Mouse (Mus musculus): ENCODE results near the gene Thada.
A peak's percentile ranks its signal among the peaks of the same experiment; 100 is the strongest.

Thada gene

DNA sequence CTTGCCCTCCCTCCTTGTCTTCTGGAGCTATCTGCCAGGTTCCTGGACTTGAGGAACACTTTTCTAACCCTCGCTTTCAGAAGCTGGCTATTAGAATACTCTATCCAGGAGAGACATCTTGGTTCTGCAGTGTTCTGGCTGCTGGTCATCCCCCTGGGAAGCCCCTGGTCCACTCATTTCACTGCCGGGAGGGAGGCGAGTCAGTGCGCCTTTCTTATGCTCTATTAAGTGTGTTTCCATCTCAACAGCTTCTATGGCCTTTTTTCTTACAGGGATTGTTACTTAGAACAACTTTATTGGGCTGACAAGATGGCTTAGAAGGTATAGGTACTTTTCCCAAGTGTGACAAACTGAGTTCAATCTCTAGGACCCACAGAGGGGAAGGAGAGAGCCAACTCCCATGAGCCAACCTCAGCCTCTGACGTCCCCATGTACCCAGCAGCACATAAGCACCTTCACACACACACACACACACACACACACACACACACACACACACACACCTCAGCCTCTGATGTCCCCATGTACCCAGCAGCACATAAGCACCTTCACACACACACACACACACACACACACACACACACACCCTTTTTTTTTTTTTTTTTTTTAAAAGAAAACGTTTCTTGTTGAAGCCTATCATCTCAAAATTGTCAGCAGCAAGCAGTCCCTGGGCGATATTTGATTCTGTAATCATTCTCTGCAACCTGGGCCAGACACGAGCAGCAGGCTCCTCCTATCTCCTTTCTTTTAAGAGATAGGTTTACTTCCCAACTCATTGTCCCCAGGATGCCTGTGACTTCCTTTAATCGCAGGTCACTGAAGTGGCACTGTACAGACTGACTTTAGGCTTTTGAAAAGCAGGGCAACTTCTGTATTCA is 113.9 kb downstream of the Thada start:
- DNase-seq (ENCODE audit: extremely low read depth, insufficient read length, low spot score) = no peak

DNA sequence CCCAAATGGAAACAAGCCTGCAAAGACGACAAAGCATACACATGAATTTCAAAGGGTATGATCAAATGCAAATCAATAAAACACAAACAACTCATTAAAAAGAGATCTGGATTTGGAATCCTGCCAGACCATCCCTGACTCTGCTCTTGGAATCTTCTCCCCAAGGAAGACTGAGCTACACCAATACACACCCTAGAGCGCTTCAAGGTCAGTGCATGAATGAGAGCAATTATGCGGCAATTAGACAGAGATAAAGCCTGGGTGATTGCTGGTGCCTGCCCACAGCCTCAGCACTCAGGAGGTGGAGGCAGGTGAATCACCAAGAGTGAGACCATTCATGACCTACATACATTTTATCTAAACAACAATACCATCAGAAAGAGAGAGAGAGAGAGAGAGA is 114.7 kb downstream of the Thada start:
- DNase-seq (ENCODE audit: extremely low read depth, insufficient read length, low spot score) = no peak

DNA sequence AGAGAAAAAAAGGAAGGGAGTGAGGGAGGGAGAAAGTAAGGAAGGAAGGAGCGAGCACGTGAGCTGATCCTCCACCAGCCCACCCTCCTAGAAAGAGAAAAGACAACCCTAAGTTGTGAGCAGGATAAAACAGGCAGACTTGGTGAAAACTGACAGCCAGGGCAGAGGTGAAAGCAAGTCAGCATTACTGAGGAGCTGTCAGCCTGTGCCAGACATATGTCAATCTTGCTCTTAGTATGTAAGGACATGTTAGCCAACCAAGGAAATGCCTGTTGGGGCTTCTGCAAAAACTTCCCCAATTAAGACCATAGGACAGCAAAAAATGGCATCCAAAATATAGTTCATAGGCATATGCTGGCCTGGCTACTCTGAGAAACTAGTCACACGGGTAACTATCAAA is 117.1 kb downstream of the Thada start:
- no peak for DNase-seq (ENCODE audit: extremely low read depth, insufficient read length, low spot score)

DNA sequence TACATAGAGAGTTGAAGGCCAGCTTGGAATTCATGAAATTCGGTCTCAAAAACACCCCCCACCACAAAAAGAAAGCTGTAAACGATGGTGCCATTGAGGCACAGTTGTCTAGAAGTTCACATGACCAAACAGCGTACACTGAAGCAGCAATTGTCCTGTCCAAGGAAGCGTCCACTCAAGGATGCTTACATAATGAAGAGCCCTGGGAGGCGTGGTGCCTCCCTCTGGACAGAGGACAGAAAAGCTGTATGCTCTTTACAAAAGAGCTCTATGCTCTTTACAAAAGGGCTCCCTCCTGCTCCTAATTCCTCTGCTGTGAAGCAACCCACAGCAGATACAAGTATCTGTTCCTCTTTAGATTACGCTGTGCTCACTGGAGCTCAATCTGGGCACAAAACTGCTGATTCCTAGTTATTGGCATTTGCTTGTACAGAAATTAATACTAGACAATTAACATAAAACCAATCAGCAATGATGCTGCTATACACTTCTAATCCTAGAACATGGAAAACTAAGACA is 123.6 kb downstream of the Thada start:
- DNase-seq (ENCODE audit: extremely low read depth, insufficient read length, low spot score) = no peak

DNA sequence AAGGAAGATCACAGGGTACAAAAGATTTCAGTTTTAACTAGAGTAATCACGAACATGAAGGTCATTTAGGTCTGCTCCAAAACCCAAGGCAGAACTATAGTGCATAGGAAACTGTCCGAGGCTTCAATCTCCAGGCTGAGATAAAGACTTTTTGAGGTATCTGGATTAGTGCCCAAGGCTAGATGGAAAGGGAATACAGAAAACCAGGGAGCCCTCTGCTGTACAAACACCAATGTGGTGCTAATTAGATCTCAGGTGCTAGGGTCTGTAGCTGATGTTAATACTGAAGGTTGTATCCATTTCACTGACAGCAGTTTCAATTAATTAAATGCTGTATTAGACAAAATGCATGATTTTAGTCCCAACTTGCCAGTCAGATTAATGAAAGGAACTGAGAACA is 124.3 kb downstream of the Thada start:
- DNase-seq (ENCODE audit: extremely low read depth, insufficient read length, low spot score) = no peak

DNA sequence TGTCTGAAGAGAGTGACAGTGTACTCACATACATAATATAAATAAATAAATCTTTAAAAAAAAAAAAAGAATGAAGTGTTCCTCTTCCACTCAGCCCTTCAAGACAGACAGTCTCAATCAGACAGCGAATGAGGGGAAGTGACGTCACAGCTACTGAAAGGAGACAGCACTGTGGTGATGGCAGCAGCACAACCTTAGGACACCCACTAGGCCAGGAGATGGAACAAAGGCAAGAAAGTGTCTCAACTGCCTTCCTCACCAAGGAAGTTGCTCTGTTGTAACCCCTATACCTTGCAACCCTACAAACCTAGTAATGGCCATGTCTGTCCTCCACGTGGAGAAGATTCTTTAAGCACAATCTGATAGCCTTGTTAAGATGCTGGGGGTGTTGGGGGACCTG is 125.4 kb downstream of the Thada start:
- DNase-seq (ENCODE audit: extremely low read depth, insufficient read length, low spot score) = no peak

DNA sequence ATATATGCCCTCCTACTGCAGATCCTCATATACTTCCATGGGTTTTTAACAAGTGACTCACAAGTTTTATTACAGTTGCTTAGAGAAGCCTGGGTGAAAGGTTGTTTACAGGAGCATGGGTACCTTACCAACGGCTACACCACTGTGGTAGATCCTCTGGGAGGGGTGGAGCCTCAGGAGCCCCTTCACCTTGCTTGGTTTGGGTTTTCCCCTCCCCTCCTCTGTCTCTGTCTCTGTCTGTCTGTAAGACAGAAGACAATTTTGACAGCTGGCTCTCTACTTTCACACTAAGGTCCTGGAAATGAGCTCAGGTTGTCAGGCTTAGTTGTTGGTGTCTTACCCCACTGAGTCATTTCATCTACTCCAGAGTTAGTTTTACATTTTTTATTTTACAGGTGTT is 130.0 kb downstream of the Thada start:
- no peak for DNase-seq (ENCODE audit: extremely low read depth, insufficient read length, low spot score)

DNA sequence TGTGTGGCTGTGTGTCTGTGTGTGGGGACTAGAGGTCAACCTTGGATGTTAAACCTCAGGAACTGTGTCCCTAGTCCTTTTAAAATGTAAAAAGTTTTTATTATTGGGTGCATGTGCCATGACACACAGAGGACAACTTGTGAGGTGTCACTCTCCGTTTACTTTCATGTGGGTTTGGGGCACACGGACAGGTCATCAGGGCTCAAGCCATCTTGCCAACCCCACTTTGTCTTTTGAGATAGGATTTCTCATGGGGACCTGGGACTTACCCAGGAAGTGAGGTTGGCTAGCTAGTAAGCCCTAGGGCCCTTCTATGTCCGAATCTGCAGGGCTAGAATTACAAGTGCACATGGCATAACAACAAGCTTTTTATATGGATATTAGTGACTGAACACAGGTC is 130.9 kb downstream of the Thada start:
- no peak for DNase-seq (ENCODE audit: extremely low read depth, insufficient read length, low spot score)

DNA sequence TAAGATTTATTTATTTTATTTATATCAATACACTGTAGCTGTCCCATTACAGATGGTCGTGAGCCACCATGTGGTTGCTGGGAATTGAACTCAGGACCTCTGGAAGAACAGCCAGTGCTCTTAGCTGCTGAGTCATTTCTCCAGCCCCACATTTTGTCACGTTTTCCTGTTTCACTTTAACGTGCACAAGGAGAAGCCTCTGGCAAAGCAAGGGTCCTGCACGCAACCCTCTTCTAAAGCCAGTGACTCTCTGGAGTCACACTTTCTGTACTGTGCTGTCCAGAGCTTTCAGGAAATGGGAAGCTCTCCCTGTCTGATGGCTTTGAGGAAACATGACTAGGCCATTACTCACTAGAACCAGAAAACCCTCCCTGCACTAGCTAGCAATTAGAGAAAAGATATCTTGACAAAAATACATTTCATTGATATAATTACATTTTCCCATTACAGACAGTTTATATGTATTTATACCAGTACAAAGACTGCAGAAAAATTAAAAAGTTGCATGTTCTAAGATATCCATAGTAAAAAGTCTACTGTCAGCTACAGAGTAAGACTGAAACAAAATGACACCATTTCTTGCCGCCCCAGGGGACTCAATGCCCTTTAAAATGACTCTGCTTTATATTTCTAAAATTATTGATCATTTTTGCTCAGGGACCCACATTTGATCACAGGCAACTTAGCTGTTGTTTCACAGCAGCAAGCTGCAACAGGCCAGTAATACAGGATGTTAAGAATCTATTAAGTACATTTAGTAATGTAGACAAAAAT is 131.6 kb downstream of the Thada start:
- DNase-seq (ENCODE audit: extremely low read depth, insufficient read length, low spot score) = peak; percentile 45

DNA sequence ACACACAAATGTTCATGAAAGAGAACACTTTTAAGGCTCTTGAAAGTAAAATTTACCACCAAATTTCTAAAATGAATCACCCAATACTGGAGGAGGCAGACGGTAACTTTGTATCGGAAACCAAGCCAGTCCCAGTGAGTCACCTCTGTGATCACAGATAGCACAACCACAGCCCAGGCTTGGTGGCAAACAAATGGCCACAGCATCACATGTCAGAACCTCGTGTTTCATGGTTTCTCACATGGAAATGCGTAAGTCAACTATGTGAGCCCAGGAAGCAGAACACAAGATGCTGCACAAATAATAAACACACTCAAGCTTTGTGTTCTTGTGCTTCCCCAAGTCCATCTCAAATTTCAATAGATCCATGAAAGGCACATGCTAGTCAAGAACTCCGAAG is 133.1 kb downstream of the Thada start:
- peak; percentile 66 for DNase-seq (ENCODE audit: extremely low read depth, insufficient read length, low spot score)

DNA sequence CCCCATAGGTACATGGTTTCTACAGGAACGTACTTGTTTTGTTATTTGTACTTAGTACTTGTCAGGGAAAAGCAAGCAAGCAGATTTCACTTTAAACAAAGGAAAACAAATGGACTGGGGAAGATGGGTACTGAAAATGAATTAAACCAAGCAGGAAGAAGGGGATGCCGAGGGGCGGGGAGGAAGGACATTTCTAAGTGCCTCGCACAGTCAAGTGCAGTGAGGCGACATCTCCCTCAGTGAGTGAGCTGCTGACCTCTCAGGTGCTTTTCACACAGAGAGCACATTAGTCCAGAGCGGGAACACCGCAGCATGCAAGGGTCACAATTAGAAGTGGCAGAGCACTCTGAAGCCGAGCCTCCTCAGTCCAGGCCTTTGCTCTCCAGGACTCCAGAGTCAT is 135.0 kb downstream of the Thada start:
- DNase-seq (ENCODE audit: extremely low read depth, insufficient read length, low spot score) = no peak

DNA sequence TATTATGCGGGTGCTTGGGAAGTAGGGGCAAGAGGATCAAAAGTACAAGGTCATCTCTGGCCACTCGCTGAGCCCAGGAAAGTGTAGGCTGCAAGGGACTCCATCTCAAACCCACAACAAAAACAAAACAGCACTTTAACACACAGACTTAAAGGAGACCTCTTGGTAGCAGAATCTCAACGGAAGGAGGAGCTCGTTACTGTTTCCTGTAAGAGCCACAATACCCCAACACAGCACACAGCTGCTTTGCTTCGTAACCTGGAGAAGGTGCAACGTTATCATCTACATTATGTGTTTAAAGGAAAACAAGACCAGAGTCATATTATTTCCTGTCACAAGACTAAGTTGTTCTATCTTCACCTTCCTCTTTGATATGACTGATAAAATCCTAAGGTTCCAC is 135.5 kb downstream of the Thada start:
- DNase-seq (ENCODE audit: extremely low read depth, insufficient read length, low spot score) = no peak

DNA sequence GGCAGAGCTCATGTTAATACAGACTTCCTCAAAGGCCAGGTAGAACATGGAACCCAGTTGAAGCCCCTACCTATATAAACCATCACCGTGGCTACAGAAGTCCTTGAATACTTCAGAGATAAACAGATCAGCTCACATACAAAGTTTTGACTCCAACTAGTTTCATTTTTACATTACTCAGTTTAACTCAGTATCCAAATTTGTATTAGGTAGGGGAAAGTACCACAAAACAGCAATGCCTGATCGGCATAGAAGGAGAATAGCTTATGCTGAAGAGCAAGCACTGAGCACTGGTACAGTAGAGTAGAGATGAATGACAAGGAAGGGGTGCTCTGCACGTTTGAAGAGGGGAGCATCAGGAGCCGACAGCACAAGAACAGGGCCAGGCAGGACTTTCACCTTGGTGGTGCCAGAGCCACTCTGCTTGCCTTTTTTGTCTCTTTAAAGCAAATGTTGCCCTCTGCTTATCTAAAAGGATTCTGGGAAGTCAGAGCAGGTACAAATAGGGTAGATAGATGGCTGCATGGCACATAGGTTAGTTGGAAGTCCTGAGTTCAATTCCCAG is 136.0 kb downstream of the Thada start:
- no peak for DNase-seq (ENCODE audit: extremely low read depth, insufficient read length, low spot score)

DNA sequence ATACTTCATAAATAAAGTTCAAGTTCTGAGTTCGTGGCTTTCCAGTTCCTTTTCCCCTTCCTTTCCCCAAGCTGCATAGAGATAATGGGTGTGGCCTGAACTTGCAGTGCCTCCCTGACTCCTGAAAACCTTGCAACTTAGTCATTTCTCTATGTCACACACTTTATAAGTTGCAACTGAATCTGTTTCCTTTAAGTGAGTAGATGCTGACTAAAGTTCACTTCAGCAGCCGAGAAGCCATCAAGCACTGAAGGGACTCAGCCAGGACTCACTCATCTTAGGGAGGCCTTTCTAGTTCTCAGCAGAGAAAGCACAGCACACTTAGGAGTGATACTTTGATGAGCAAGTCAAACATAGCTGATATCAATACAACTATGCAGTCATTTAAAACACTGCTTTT is 137.5 kb downstream of the Thada start:
- DNase-seq (ENCODE audit: extremely low read depth, insufficient read length, low spot score) = peak; percentile 21

DNA sequence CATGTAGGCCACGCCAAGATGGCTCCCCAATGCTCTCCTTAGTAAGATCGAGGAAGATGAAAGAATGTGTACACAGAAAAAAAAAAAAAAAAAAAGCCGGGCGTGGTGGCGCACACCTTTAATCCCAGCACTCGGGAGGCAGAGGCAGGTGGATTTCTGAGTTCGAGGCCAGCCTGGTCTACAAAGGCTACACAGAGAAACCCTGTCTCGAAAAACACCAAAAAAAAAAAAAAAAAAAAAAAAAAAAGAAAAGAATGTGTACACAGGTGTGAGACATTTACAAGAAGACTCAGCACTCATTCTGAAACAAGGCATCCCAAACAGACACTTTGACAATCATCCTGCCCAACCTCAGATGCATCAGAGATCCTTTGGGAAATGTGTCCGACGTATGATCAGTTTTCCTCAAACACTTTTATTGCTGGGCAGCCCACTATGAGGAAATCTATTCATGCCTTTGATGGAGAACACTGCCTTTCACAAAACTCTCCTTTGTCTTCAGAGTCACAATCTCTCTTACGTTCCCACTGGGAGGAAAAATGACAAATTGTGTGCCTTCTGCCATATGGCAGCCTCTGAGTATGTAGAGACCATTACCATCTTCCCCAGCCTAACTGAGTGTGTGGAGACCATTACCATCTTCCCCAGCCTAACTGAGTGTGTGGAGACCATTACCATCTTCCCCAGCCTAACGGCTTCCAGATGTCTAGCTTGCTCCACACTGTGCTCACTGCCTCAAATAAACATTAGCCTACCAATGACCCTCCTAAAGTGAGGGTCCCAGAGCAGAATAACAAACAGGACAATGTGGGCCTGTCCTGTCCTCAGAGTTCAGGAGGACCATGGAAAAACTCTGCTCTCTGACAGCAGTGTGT is 138.7 kb downstream of the Thada start:
- no peak for DNase-seq (ENCODE audit: extremely low read depth, insufficient read length, low spot score)

DNA sequence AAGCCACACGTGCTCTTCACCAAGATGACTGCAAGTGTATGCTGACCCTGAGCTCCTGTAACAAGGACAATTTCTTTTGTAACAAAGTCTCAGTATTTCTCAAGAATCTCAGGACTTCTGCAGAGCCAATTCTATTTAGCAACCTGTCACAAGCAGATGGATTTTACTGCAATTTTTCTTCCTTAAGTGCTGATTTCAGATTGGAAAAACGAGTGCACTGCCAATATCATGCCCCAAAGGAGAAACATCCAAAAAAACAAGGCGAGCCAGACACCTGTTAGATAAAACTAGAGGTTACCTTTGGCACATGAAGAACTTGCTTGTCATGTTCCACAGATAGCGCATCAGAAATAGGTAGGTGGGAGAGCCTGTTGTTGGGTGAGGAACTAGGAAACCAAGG is 143.8 kb downstream of the Thada start:
- DNase-seq (ENCODE audit: extremely low read depth, insufficient read length, low spot score) = no peak

DNA sequence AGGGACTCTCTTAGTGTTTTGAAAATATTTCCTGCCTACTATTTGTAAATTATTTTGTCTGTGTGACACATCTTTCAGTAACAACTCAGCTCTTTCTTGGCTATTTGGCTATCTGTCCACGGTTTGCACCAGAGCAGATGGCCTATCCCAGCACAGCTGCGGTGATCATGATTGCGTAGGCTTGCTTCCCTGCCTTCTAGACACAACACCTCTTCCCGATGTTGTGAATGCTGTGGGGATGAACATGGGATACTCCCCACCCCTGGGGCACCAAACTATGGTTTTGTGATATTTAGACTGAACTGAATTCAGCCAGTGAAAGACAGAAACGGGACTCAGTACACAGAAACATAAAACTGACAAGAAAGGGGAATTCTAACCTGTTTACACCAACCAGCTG is 144.7 kb downstream of the Thada start:
- no peak for DNase-seq (ENCODE audit: extremely low read depth, insufficient read length, low spot score)

DNA sequence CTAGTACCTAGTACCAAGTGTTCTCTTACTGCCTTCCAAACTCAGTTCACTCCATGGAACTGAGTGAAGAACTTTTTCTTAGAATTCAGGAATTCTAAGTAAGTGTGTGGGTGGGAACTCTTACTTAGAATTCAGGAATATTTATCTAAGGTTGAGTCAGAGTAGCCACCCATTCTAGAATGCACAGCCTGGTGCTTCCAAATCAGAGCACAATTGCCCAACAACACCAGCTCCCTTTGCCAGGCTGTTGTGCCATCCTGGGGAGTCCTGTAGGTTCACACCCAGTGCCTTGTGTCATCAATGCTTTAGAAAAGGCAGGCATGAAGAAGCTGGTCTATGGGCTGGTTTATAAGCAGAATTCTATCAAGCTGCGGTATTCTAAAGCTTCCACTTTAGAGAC is 145.4 kb downstream of the Thada start:
- peak; percentile 16 for DNase-seq (ENCODE audit: extremely low read depth, insufficient read length, low spot score)

DNA sequence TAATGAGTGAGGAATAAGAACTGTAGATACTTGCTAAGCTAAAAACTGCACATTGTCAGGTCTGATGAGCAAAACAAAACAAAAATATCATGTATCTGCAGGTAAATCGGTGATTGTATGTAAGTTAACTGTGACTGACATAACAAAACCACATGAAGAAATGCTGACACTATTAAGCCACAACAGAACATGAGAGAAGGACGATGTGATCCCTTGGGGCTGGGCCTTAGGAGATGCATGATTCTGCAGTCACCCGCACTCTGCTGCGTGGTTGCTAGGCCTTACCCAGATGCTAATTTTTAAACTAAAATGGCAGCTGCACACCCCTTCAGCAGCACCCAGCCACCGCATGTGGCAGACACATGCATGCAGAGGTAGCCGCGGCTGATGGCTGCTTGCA is 151.7 kb downstream of the Thada start:
- no peak for DNase-seq (ENCODE audit: extremely low read depth, insufficient read length, low spot score)

DNA sequence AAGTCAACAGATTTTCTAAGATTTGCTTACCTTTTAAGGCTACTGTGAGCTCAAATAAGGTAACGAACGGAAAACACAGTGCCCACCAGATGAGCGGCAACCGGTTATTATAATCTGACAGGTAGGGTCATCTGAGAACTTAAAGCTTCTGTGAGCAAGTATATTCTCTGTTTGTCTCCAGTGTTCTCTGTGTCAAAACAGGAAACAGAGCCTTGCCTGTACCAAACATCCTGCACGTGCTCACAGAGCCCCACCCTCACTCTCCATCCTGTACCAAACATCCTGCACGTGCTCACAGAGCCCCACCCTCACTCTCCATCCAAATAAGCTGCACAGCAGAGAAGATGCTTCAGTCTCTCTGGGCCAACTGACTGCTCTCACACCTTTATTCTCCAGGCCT is 152.5 kb downstream of the Thada start:
- DNase-seq (ENCODE audit: extremely low read depth, insufficient read length, low spot score) = no peak

DNA sequence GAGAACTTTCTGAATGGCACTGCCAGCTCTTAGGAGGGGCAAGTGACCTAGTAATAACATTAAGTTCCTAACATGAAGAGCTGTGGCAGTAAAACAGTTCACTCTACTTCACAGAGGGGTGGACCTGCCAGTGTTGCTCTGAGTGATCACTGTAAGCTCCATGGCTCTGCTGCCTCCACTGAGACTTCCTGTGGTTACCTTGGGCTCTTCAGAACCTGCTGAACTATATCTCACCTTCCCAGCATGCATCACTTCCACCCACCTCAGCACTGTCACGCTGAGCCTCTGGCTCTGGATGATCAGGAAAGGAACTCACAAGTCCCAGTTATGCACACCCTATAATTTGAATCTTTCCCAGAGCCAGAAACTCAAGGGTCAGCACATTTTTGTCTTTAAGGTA is 159.9 kb downstream of the Thada start:
- no peak for DNase-seq (ENCODE audit: extremely low read depth, insufficient read length, low spot score)

Measured in 3134 (cell line).